Mouse (Mus musculus) liver, postnatal 0 days (tissue): ENCODE measurements around the gene Zc3h12c.

ENCODE experiments used
- CTCF ChIP-seq: sonication (generic); IDR thresholded peaks from 2 replicates; pipeline ENCODE4 v1.5.1; 2016; ENCODE audit warnings: antibody characterized with exemption, low read depth
- EP300 ChIP-seq: IDR thresholded peaks from 2 replicates; pipeline ENCODE4 v1.6.1; 2016; ENCODE audit warnings: antibody characterized with exemption, low read depth, mild to moderate bottlenecking

DNA sequence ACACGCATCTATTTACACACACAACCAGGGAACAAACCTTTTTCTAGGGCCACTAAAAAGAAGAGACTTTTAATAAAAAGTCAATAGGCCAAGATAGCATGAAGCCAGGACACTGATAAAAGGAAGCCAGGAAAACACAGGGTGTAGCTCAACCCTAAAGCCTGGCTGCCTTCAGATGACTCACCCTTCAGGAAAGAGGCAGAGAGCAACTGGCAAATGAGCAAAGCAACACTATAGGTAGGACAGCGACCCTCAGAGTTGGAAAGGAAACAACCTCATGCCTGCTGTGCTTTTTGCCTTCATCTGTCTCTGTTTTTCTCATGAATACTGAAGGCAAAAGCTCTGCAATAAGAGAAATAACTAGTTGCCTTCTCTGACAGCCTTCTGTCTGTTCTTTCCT is 35.6 kb downstream of the Zc3h12c start:
- no peak for TF ChIP-seq EP300
- TF ChIP-seq CTCF = no peak
